Mouse (Mus musculus): ENCODE data around the gene Hes2. TPM values are rescaled to one million over a fixed set of nuclear protein-coding genes. Genes with fewer than 3 reads are reported as not detected.

Hes2 gene
- polyA plus RNA-seq, 1 experiment from 2014 or later: not detected

- Histone ChIP-seq H3K4me3 (no peak overlapping the region), H3K36me3 (no peaks in the 10 kb centered on the region), H3K4me2 (replicated peaks) (no peak overlapping the region), H3K9me3 (no peaks in the 10 kb centered on the region), H3K9ac (no peak overlapping the region), H3K27ac (no peak overlapping the region), H3K4me1 (peaks cover 34% of the 10 kb centered on the region), H3K27me3 (peaks cover 20% of the 10 kb centered on the region)
- 86% methylated on average over 10 of the region's 10 CpGs for WGBS
- ATAC-seq (ENCODE audit: insufficient number of reproducible peaks, insufficient read depth, low FRiP score, low TSS enrichment): no peak
Observed at GRCm38 (mm10) chr4:152182205-152182604, 23.5 kb downstream of the Hes2 start.

DNA sequence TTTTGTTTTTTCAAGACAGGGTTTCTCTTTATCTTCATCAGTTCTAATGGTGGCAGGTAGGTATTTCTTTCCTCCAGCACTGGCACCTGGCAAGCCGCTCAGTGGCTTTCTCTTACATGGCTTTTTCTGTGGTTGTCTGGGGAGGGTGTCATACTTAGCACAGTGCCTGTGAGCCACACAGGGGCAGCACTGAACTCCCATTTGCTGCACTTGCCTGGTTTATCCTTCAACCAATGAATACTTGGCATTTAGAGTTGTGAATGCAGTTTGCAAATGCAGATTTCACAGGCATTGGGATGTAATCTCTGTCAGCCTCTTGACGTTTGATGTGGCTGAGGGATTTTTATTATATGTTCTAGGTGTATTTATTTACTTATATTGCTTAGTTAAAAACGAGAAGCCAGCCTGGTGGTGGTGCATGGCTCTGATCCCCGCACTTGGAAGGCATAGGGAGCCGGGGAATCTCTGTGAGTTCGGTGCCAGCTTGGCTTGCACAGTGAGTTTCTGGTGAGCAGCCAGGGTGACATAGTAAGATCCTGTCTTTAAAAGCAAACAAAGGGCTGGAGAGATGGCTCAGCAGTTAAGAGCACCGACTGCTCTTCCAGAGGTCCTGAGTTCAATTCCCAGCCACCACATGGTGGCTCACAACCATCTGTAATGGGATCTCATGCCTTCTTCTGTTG lies 25.8 kb downstream of the Hes2 start:
- WGBS: 69% methylated on average over 7 of the region's 7 CpGs
- no peaks in the 10 kb centered on the region for H3K36me3 ChIP-seq
- ATAC-seq (ENCODE audit: insufficient number of reproducible peaks, insufficient read depth, low FRiP score, low TSS enrichment): no peak
- H3K4me3 ChIP-seq: no peak overlapping the region
- H3K9ac ChIP-seq: no peak overlapping the region
- H3K9me3 ChIP-seq: no peaks in the 10 kb centered on the region
- no peak overlapping the region for H3K27ac ChIP-seq
- H3K4me1 ChIP-seq: peaks cover 19% of the 10 kb centered on the region
- peaks cover 7% of the 10 kb centered on the region for H3K27me3 ChIP-seq
- H3K4me2 ChIP-seq (replicated peaks): no peak overlapping the region

DNA sequence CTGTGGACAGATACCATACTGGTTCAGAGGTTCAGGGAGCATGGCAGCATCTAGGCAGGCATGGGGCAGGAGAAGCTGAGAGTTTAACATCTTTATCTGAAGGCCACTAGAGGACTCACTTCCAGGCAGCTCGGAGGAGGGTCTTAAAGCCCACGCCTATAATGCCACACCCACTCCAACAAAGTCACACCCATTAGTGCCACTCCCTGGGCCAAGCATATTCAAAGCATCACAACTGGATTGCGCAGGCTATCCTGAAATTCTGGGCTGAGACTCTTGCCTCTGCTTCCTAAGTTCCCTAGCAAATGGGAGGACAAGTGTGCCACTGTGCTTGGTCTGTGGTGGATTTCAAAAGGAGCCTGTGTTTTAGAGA lies 26.5 kb downstream of the Hes2 start:
- H3K4me2 ChIP-seq (replicated peaks): peak overlapping the region; percentile 48
- peak overlapping the region; percentile 25 for H3K4me3 ChIP-seq
- H3K4me1 ChIP-seq: peaks cover 21% of the 10 kb centered on the region
- peak overlapping the region; percentile 38 for H3K9ac ChIP-seq
- H3K27ac ChIP-seq: peak overlapping the region; percentile 84
- peak; percentile 57 for ATAC-seq (ENCODE audit: insufficient number of reproducible peaks, insufficient read depth, low FRiP score, low TSS enrichment)
- no peaks in the 10 kb centered on the region for H3K9me3 ChIP-seq
- WGBS: 3% methylated on average over 3 of the region's 3 CpGs
- H3K27me3 ChIP-seq: peaks cover under 1% of the 10 kb centered on the region; the same call in 1 of the 2 replicates
- H3K36me3 ChIP-seq: no peaks in the 10 kb centered on the region

GRCm38 (mm10) chr4:152185510-152186204 lies 27.0 kb downstream of the Hes2 start:
- Histone ChIP-seq H3K9me3 (no peaks in the 10 kb centered on the region), H3K4me3 (peak overlapping the region; percentile 25), H3K9ac (peak overlapping the region; percentile 38), H3K4me2 (replicated peaks) (peak overlapping the region; percentile 48), H3K27ac (peak overlapping the region; percentile 84), H3K27me3 (no peaks in the 10 kb centered on the region), H3K36me3 (no peaks in the 10 kb centered on the region), H3K4me1 (peaks cover 23% of the 10 kb centered on the region)
- ATAC-seq (ENCODE audit: insufficient number of reproducible peaks, insufficient read depth, low FRiP score, low TSS enrichment): peak; percentile 53
- WGBS: 2% methylated on average over 19 of the region's 19 CpGs

- Histone ChIP-seq H3K9ac (peak overlapping the region; percentile 38), H3K4me1 (peaks cover 27% of the 10 kb centered on the region), H3K27me3 (no peaks in the 10 kb centered on the region), H3K4me3 (peak overlapping the region; percentile 25), H3K4me2 (replicated peaks) (peak overlapping the region; percentile 48), H3K9me3 (no peaks in the 10 kb centered on the region), H3K36me3 (no peaks in the 10 kb centered on the region), H3K27ac (peak overlapping the region; percentile 84)
- peak; percentile 32; the same call in 1 of the 2 replicates for ATAC-seq (ENCODE audit: insufficient number of reproducible peaks, insufficient read depth, low FRiP score, low TSS enrichment)
- 38% methylated on average over 14 of the region's 14 CpGs for WGBS
Observed at GRCm38 (mm10) chr4:152186205-152187082, 27.8 kb downstream of the Hes2 start.

- Histone ChIP-seq H3K9ac (no peak overlapping the region), H3K27me3 (no peaks in the 10 kb centered on the region), H3K9me3 (no peaks in the 10 kb centered on the region), H3K36me3 (no peaks in the 10 kb centered on the region), H3K4me1 (peaks cover 27% of the 10 kb centered on the region), H3K4me3 (no peak overlapping the region), H3K27ac (no peak overlapping the region), H3K4me2 (replicated peaks) (no peak overlapping the region)
- WGBS: 86% methylated on average over 9 of the region's 9 CpGs
- no peak for ATAC-seq (ENCODE audit: insufficient number of reproducible peaks, insufficient read depth, low FRiP score, low TSS enrichment)
Observed at GRCm38 (mm10) chr4:152187142-152187541, 28.5 kb downstream of the Hes2 start.

DNA sequence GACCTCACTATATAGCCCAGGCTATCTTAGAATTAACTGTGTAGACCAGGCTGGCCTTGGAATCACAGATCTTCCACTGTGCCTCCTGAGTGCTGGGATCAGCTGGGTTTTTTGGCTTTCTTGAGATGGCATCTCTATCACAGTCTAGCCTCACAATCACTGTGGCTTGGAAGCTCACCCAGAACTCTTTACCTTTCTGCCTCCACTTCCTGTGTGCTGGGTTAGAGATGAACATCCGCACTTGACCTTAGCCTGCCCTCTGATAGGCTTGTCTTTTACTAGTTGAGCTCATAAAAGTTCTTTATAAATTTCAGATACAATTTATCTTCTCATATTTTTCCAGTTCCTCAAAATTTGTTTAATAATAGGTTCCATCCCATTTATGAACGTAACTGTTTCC lies 30.0 kb downstream of the Hes2 start:
- Histone ChIP-seq H3K27ac (no peak overlapping the region), H3K4me1 (peaks cover 32% of the 10 kb centered on the region), H3K4me2 (replicated peaks) (no peak overlapping the region), H3K9me3 (no peaks in the 10 kb centered on the region), H3K4me3 (no peak overlapping the region), H3K9ac (no peak overlapping the region), H3K36me3 (no peaks in the 10 kb centered on the region), H3K27me3 (no peaks in the 10 kb centered on the region)
- WGBS: 94% methylated on average over 2 of the region's 2 CpGs
- ATAC-seq (ENCODE audit: insufficient number of reproducible peaks, insufficient read depth, low FRiP score, low TSS enrichment): no peak

DNA sequence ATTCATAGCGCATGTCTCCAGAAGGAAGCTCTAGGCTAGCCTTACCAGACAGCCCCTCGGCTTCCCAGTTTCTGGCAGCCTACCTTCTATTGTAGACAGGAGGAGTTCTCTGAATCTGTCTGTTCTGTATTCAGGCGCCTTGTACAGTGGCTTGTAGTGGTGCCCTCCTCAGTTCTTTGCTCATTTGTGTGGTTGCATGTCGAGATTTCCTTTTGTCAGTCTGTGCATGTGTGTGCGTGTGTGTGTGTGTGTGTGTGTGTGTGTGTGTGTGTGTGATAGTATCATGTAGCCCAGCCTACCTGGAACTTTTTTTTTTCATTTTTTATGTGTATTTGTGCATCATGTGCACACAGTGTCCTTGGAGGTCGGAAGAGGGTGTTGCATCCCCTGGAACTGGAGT lies 30.4 kb downstream of the Hes2 start:
- WGBS: 85% methylated on average over 6 of the region's 6 CpGs
- Histone ChIP-seq H3K4me2 (replicated peaks) (no peak overlapping the region), H3K36me3 (no peaks in the 10 kb centered on the region), H3K4me1 (peaks cover 32% of the 10 kb centered on the region), H3K27ac (no peak overlapping the region), H3K9me3 (no peaks in the 10 kb centered on the region), H3K27me3 (no peaks in the 10 kb centered on the region), H3K9ac (no peak overlapping the region), H3K4me3 (no peak overlapping the region)
- no peak for ATAC-seq (ENCODE audit: insufficient number of reproducible peaks, insufficient read depth, low FRiP score, low TSS enrichment)

GRCm38 (mm10) chr4:152189691-152190090 lies 31.0 kb downstream of the Hes2 start:
- ATAC-seq (ENCODE audit: insufficient number of reproducible peaks, insufficient read depth, low FRiP score, low TSS enrichment): no peak

DNA sequence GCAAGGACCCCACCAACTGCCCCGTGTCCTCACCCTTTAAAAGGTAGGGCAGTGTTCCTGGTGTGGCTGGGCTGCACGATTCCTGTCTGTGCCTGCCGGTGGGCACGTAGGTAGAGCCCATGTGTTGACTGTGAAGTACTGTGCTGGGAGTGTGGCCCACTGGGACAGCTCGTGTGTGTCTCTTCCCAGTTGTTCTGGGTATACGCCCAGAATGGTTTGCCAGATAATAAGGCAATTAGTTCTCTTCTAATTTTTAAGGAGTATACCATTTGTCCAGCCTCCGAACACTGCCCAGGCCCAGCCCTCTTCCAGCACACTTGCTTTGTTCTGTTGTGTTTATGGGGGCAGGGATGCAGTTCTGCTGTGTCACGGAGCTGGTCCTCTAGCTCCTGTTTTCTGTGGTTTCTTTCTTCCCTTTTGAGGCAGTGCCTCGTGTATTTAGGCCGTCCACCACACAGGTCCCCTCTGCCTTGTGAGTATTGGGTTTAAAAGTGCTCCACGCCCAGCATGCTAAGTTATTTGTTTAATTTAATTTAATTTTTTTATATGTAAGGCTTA lies 31.5 kb downstream of the Hes2 start:
- Histone ChIP-seq H3K4me1 (peaks cover 31% of the 10 kb centered on the region), H3K27me3 (no peaks in the 10 kb centered on the region), H3K9me3 (no peaks in the 10 kb centered on the region), H3K27ac (no peak overlapping the region), H3K4me3 (no peak overlapping the region), H3K36me3 (no peaks in the 10 kb centered on the region), H3K4me2 (replicated peaks) (no peak overlapping the region), H3K9ac (no peak overlapping the region)
- WGBS: 68% methylated on average over 11 of the region's 11 CpGs
- no peak for ATAC-seq (ENCODE audit: insufficient number of reproducible peaks, insufficient read depth, low FRiP score, low TSS enrichment)

More at GRCm38 (mm10) chr4:152189691-152190090, 31.0 kb downstream of the Hes2 start:
- Histone ChIP-seq H3K4me3 (no peak overlapping the region), H3K9me3 (no peaks in the 10 kb centered on the region), H3K4me2 (replicated peaks) (no peak overlapping the region), H3K9ac (no peak overlapping the region), H3K4me1 (peaks cover 32% of the 10 kb centered on the region), H3K27me3 (no peaks in the 10 kb centered on the region), H3K27ac (no peak overlapping the region), H3K36me3 (no peaks in the 10 kb centered on the region)
- 87% methylated on average over 4 of the region's 4 CpGs for WGBS

DNA sequence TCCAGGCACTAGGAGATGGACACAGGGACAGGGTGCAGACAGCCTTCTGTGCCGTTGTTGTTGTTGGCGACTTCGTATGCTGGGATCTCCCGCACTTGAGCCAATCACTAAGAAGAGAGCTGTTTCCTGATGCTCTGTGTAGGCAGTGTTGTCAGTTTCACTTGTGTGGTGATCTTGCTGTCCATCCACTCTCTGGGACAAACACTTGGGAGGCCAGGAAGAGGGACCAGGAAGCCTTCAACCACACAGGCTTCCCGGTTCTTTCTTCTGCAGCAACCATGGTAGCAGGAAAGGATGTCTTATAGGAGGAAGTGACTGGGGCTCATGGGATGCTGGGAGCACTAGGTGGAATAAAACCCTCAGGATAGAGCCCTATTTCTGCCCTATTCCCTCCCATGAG lies 32.0 kb downstream of the Hes2 start:
- H3K27me3 ChIP-seq: no peaks in the 10 kb centered on the region
- no peaks in the 10 kb centered on the region for H3K9me3 ChIP-seq
- H3K36me3 ChIP-seq: no peaks in the 10 kb centered on the region
- 77% methylated on average over 5 of the region's 5 CpGs for WGBS
- H3K9ac ChIP-seq: no peak overlapping the region
- H3K4me1 ChIP-seq: peaks cover 26% of the 10 kb centered on the region
- H3K27ac ChIP-seq: 0 out of 2 replicates have a peak overlapping the region, but pooled peaks have one; percentile 1
- no peak overlapping the region for H3K4me2 ChIP-seq (replicated peaks)
- no peak overlapping the region for H3K4me3 ChIP-seq
- no peak for ATAC-seq (ENCODE audit: insufficient number of reproducible peaks, insufficient read depth, low FRiP score, low TSS enrichment)

All from embryonic facial prominence, embryonic 12.5 days (tissue).